Mouse (Mus musculus) thymus, adult 2 months (tissue): ENCODE measurements around the gene Parp12. TPM values are rescaled to one million over a fixed set of nuclear protein-coding genes. Genes with fewer than 3 reads are reported as not detected.

ENCODE experiments used
- DNase-seq: peaks from one replicate; pipeline ENCODE4 v3.0.0; 2021
- H3K27ac ChIP-seq: fragments of 200-500 bp; 2 replicates; pipeline ENCODE4 v1.5.1; 2012; ENCODE audit warnings: low read length, control low read depth; ENCODE audit not compliant: control insufficient read depth, insufficient read depth
- H3K27me3 ChIP-seq: fragments of 200-500 bp; 2 replicates; pipeline ENCODE4 v1.6.1; 2012; ENCODE audit warnings: mild to moderate bottlenecking, low read length, moderate library complexity, mixed read lengths; ENCODE audit not compliant: control insufficient read depth, insufficient read depth
- H3K36me3 ChIP-seq: fragments of 200-500 bp; 2 replicates; pipeline ENCODE4 v1.6.1; 2012; ENCODE audit warnings: mild to moderate bottlenecking, low read length, moderate library complexity; ENCODE audit not compliant: control insufficient read depth, insufficient read depth
- H3K4me1 ChIP-seq: fragments of 200-500 bp; replicated peaks from 2 replicates; pipeline ENCODE4 v1.6.1; 2012; ENCODE audit warnings: low read length; ENCODE audit not compliant: control insufficient read depth, insufficient read depth
- H3K4me3 ChIP-seq: fragments of 200-500 bp; 2 replicates; pipeline ENCODE4 v1.5.1; 2012; ENCODE audit warnings: mild to moderate bottlenecking, low read length, control low read depth, moderate library complexity; ENCODE audit not compliant: control insufficient read depth, insufficient read depth
- CTCF ChIP-seq: fragments of 200-500 bp; IDR thresholded peaks from 2 replicates; pipeline ENCODE4 v1.5.1; 2012; ENCODE audit warnings: mild to moderate bottlenecking, control low read depth, low read length, moderate library complexity, borderline replicate concordance; ENCODE audit not compliant: control insufficient read depth, poor library complexity, insufficient read depth; ENCODE audit errors: extremely low read depth
- POLR2A ChIP-seq: fragments of 200-500 bp; IDR thresholded peaks from 2 replicates; pipeline ENCODE4 v1.6.1; 2012; ENCODE audit warnings: mild to moderate bottlenecking, low read length, control low read depth, moderate library complexity; ENCODE audit not compliant: control insufficient read depth, poor library complexity, insufficient read depth; ENCODE audit errors: extremely low read depth
- WGBS: fragments of 180-500 bp; shearing (Covaris S2); methylation state at CpG from one replicate; pipeline ENCODE4 v1.1.7; 2018; 5-methylcytosine and 5-hydroxymethylcytosine counted together
- polyA plus RNA-seq: library from polyadenylated mRNA; depleted of rRNA; stranded (reverse); fragments of >200 nt; gene quantifications from 2 replicates; pipeline ENCODE4 v1.2.3, GENCODE M21; 2012; rRNA removed

Gene Parp12
- polyA plus RNA-seq, 1 experiment: 24.3 TPM

DNA sequence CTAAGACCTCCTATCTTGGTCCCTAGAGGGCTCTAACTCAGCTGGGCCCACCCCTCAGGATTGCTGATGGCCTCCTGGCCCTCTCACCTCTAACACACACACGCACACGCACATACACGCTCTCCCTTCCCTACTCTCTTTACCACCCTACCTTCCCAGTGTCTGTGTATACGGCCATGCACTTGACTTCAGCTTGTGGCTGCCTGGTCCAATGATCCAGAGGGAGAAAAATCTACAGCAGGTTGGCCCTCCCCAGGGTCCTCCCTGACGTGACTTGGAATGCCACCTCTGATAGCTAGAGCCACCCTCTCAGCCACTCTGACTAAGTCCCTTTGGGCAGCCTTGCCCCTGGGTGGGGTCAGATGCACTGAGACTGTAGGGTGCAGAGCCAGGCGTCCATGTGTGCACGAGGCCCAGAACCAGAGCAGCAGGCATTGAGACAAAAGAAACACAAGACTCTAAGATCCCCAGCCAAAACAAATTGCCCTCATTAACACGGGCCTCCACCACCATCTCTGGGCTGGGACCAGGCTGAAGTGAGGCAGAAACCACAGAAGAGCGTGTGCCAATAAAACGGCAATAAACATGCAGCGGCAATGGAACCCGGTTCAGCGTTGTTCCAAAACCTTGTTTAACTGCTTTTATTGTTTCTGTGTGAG lies 63.8 kb downstream of the Parp12 start:
- Histone ChIP-seq H3K36me3 (no peaks in the 10 kb centered on the region), H3K4me1 (no peaks in the 10 kb centered on the region; the same call in none of the 2 replicates), H3K27ac (no peak overlapping the region), H3K27me3 (no peaks in the 10 kb centered on the region), H3K4me3 (no peak overlapping the region)
- TF ChIP-seq POLR2A (no peak), CTCF (no peak)
- WGBS: 80% methylated on average over 13 of the region's 13 CpGs
- DNase-seq: no peak

DNA sequence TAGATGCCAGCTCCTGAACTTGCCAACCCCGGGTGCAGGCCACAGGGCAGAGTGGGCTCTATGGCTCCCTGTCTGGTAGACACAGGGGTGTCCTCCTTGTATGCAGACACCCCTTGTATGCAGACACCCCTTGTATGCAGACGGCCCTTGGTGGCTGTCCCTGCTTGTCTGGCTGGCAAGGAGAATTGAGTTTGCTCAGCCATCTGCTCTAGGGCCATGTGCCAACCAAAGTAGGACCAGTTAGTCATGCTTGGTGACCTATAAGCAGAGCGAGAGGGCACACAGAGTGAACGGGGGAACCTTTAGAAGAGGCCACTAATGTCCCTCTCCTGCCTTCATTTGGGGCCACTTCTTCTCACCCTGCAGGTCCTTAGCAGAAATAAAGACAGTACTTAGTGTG lies 65.5 kb downstream of the Parp12 start:
- Histone ChIP-seq H3K36me3 (no peaks in the 10 kb centered on the region), H3K27me3 (no peaks in the 10 kb centered on the region), H3K4me3 (no peak overlapping the region), H3K4me1 (no peaks in the 10 kb centered on the region; the same call in 1 of the 2 replicates), H3K27ac (no peak overlapping the region)
- TF ChIP-seq CTCF (no peak), POLR2A (no peak)
- DNase-seq: no peak
- WGBS: 93% methylated on average over 4 of the region's 4 CpGs

DNA sequence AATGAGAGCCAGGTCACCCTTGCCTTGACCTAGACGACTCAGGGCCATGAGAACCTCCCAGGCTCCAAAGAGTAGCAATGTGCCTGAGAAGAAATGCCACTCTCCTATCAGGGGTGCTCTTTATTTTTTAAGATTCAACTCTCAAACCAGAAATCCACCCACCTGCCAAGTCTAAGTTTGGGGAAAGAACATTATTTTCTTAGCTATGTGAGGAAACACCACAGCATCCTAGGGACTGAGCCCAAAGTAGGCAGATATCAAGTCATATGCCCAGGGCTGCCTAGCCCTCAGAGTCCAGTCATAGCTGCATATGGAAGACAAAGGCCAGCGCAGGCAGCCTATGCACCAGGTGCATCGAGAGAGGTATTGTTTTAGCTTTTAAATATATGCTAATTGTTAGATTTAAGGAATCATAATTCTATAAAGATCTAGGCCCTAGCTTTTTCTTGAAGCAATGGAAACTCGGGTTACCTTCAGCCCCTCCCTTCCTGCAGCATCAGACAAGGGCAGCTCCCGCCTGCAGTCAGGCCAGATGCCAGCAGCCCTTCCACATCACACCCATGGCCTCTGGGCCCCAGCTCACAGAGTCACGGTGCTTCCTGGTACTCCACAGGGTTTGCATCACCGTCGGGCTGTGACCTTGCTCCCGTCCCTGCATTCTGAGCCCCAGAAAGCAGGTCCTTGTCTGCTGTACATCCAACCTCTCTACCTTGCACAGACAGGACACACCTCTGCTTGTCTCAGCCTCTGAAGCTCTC lies 66.2 kb downstream of the Parp12 start:
- no peaks in the 10 kb centered on the region for H3K36me3 ChIP-seq
- TF ChIP-seq CTCF (no peak), POLR2A (no peak)
- WGBS: 89% methylated on average over 9 of the region's 9 CpGs
- DNase-seq: no peak
- H3K4me3 ChIP-seq: no peak overlapping the region
- no peaks in the 10 kb centered on the region; the same call in 1 of the 2 replicates for H3K4me1 ChIP-seq
- no peak overlapping the region for H3K27ac ChIP-seq
- no peaks in the 10 kb centered on the region for H3K27me3 ChIP-seq

DNA sequence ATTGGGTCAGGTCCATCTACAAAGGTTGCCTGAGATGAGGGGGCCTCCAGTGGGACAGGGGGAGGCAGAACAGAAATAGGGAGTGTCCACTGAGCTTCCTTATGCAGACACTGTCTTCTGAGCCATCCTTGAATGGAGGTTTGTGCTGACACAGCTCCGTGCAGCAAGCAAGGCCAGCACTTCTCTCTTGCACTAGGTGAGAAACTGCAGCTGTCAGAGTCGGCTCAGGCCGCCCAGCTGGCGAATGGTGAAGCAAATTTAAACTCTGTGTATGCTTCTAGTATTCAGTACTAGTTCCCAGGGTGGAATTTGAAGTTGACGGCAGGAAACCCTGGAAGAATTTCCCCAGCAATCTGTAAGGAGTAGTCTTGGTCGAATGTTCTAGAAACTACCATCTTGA lies 67.3 kb downstream of the Parp12 start:
- H3K36me3 ChIP-seq: no peaks in the 10 kb centered on the region

DNA sequence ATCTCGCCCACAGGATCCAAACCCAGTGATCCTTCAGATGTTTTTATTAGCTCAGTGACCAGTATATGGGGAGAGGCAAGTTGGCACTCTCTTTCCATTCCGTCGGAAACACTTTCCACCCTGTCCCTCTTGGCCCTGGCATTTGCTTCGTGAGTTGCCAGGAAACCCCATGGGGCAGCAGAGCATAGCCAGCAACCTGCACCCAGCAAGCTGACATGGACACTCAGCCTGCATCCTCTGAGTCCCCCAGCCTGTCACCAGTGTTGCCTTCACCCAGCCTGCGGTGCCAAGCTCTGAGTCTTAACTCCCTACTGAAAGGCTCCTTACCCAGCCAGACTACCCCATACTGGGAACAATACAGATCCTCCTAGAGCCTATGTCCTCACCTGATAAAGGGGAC lies 69.0 kb downstream of the Parp12 start:
- Histone ChIP-seq H3K4me3 (no peak overlapping the region), H3K36me3 (no peaks in the 10 kb centered on the region), H3K27me3 (no peaks in the 10 kb centered on the region), H3K4me1 (no peaks in the 10 kb centered on the region), H3K27ac (no peak overlapping the region)
- TF ChIP-seq CTCF (no peak), POLR2A (no peak)
- 97% methylated on average over 5 of the region's 5 CpGs for WGBS
- no peak for DNase-seq

More for the DNA sequence above, 67.3 kb downstream of the Parp12 start:
- no peak for DNase-seq
- H3K27me3 ChIP-seq: no peaks in the 10 kb centered on the region
- WGBS: 92% methylated on average over 6 of the region's 6 CpGs
- no peak overlapping the region for H3K4me3 ChIP-seq
- H3K27ac ChIP-seq: no peak overlapping the region
- H3K4me1 ChIP-seq: no peaks in the 10 kb centered on the region; the same call in 1 of the 2 replicates
- TF ChIP-seq CTCF: no peak

DNA sequence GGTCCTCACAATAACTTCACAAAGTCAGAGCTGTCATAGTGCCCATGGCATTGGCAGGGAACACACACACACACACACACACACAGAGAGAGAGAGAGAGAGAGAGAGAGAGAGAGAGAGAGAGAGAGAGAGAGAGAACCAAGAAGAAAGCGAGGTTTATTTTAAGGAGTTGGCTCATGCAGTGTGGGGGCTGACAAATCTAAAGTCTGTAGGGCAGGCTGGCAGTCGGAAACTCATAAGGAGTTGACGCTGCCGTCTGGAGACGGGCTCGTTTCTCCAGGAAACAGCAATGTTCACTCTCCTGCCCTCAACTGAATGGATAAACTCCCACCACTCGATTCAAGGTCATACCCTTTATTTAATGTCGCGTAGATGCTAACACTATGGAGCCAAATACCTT lies 77.7 kb downstream of the Parp12 start:
- TF ChIP-seq POLR2A: no peak
- TF ChIP-seq CTCF: no peak
- H3K27ac ChIP-seq: no peak overlapping the region
- WGBS: 95% methylated on average over 9 of the region's 9 CpGs
- no peaks in the 10 kb centered on the region for H3K27me3 ChIP-seq
- H3K4me3 ChIP-seq: no peak overlapping the region
- DNase-seq: no peak
- H3K36me3 ChIP-seq: no peaks in the 10 kb centered on the region
- H3K4me1 ChIP-seq: no peaks in the 10 kb centered on the region

Other genes starting within 250 kb of the Parp12 start
- gene Tbxas1, start 242.9 kb downstream of the Parp12 start, polyA plus RNA-seq: 4.7 and 6.0 TPM in 2 replicates
- gene Hipk2, start 242.2 kb downstream of the Parp12 start, polyA plus RNA-seq: 16.9 and 19.8 TPM in 2 replicates
- gene Kdm7a, start 88.4 kb upstream of the Parp12 start, polyA plus RNA-seq: 3.5 and 3.7 TPM in 2 replicates